Mouse (Mus musculus) MEL (cell line): ENCODE results near the gene Npw. TPM values are rescaled to one million over a fixed set of nuclear protein-coding genes. Genes with fewer than 3 reads are reported as not detected.

Source experiments
- DNase-seq: peaks from one replicate; pipeline ENCODE4 v3.0.0; 2011; ENCODE audit warnings: low read depth, low spot score
- H3K27ac ChIP-seq: 2 replicates; pipeline ENCODE4 v1.5.1; 2012; ENCODE audit warnings: low read depth, mild to moderate bottlenecking, control low read depth, low read length, moderate library complexity; ENCODE audit not compliant: control insufficient read depth
- H3K27me3 ChIP-seq, 2 experiments: fragments of 150-350 bp in 1 of 2; sonication (generic) in 1 of 2; 2 replicates each; pipeline ENCODE4 v1.6.1; 2012; ENCODE audit warnings: low read length in 2 of 2, mild to moderate bottlenecking in 2 of 2, improper control_type of control experiment in 1 of 2, moderate library complexity in 1 of 2; ENCODE audit not compliant: insufficient read depth in 2 of 2, control insufficient read depth in 1 of 2
- H3K36me3 ChIP-seq, 2 experiments: 2 replicates each; pipeline ENCODE4 v1.6.1; 2012 to 2014; ENCODE audit warnings: low read length in 2 of 2, improper control_type of control experiment in 1 of 2, inconsistent platforms in 1 of 2, mild to moderate bottlenecking in 1 of 2; ENCODE audit not compliant: insufficient read depth in 2 of 2, control insufficient read depth in 1 of 2
- H3K4me1 ChIP-seq, 2 experiments: fragments of 150-350 bp in 1 of 2; sonication (generic) in 1 of 2; 2 replicates each; pipeline ENCODE4 v1.6.1; 2012; ENCODE audit warnings: low read length in 2 of 2, improper control_type of control experiment in 1 of 2, mild to moderate bottlenecking in 1 of 2; ENCODE audit not compliant: insufficient read depth in 2 of 2, control insufficient read depth in 1 of 2
- H3K4me3 ChIP-seq, 2 experiments: fragments of 150-350 bp in 1 of 2; sonication (generic) in 1 of 2; 2 replicates each; pipeline ENCODE4 v1.5.1; 2012; ENCODE audit warnings: low read depth in 2 of 2, low read length in 2 of 2, mild to moderate bottlenecking in 2 of 2, moderate library complexity in 2 of 2, control low read depth in 1 of 2, improper control_type of control experiment in 1 of 2; ENCODE audit not compliant: control insufficient read depth in 1 of 2, insufficient read depth in 1 of 2
- H3K79me2 ChIP-seq: 2 replicates; pipeline ENCODE4 v1.6.1; 2012; ENCODE audit warnings: mild to moderate bottlenecking, low read length, moderate library complexity; ENCODE audit not compliant: control insufficient read depth, poor library complexity, insufficient read depth
- H3K9ac ChIP-seq: 2 replicates; pipeline ENCODE4 v1.6.1; 2012; ENCODE audit warnings: low read depth, mild to moderate bottlenecking, control low read depth, low read length, moderate library complexity; ENCODE audit not compliant: control insufficient read depth, poor library complexity, severe bottlenecking
- H3K9me3 ChIP-seq: fragments of 150-350 bp; sonication (generic); replicated peaks from 2 replicates; pipeline ENCODE4 v1.6.1; 2012; ENCODE audit warnings: mild to moderate bottlenecking, low read length, improper control_type of control experiment, moderate library complexity; ENCODE audit not compliant: insufficient read depth
- BHLHE40 ChIP-seq: IDR thresholded peaks from 2 replicates; pipeline ENCODE4 v1.6.1; 2012; ENCODE audit warnings: low read depth, mild to moderate bottlenecking, inconsistent platforms, low read length, improper control_type of control experiment, borderline replicate concordance
- CHD2 ChIP-seq: IDR thresholded peaks from 2 replicates; pipeline ENCODE4 v1.6.1; 2011; ENCODE audit warnings: low read length, improper control_type of control experiment
- CTCF ChIP-seq, 3 experiments: IDR thresholded peaks in 2 of 3; conservative IDR thresholded peaks in 1 of 3; 2 replicates each; pipeline ENCODE4 v1.5.1; 2011 to 2012; ENCODE audit warnings: low read length in 3 of 3, low read depth in 2 of 3, mild to moderate bottlenecking in 2 of 3, improper control_type of control experiment in 1 of 3, inconsistent platforms in 1 of 3, mixed read lengths in 1 of 3, moderate library complexity in 1 of 3; ENCODE audit not compliant: control insufficient read depth in 1 of 3, insufficient read depth in 1 of 3, poor library complexity in 1 of 3, severe bottlenecking in 1 of 3
- HCFC1 ChIP-seq: IDR thresholded peaks from 2 replicates; pipeline ENCODE4 v1.6.1; 2012; ENCODE audit warnings: low read depth, mild to moderate bottlenecking, inconsistent platforms, low read length, improper control_type of control experiment, moderate library complexity
- JUND ChIP-seq: IDR thresholded peaks from 2 replicates; pipeline ENCODE4 v1.6.1; 2011; ENCODE audit warnings: low read depth, mild to moderate bottlenecking, improper control_type of control experiment, low read length
- MAFK ChIP-seq: IDR thresholded peaks from 2 replicates; pipeline ENCODE4 v1.6.1; 2011; ENCODE audit warnings: low read depth, mild to moderate bottlenecking, low read length, improper control_type of control experiment, borderline replicate concordance
- MAX ChIP-seq: IDR thresholded peaks from 2 replicates; pipeline ENCODE4 v1.6.1; 2011; ENCODE audit warnings: low read length, improper control_type of control experiment
- MEF2A ChIP-seq: IDR thresholded peaks from 2 replicates; pipeline ENCODE4 v1.6.1; 2014; ENCODE audit warnings: low read depth, mild to moderate bottlenecking, inconsistent platforms, low read length, improper control_type of control experiment; ENCODE audit not compliant: poor library complexity, insufficient replicate concordance, severe bottlenecking; ENCODE audit errors: extremely low read depth
- MXI1 ChIP-seq: IDR thresholded peaks from 2 replicates; pipeline ENCODE4 v1.6.1; 2011; ENCODE audit warnings: mild to moderate bottlenecking, low read depth, low read length, improper control_type of control experiment
- MYB ChIP-seq: IDR thresholded peaks from 2 replicates; pipeline ENCODE4 v1.6.1; 2011; ENCODE audit warnings: mild to moderate bottlenecking, low read depth, low read length, improper control_type of control experiment
- MYC ChIP-seq: IDR thresholded peaks from 2 replicates; pipeline ENCODE4 v1.6.1; 2011; ENCODE audit warnings: low read depth, mild to moderate bottlenecking, low read length, improper control_type of control experiment, moderate library complexity
- NRF1 ChIP-seq: IDR thresholded peaks from 2 replicates; pipeline ENCODE4 v1.6.1; 2014; ENCODE audit warnings: low read depth, mild to moderate bottlenecking, inconsistent platforms, low read length, improper control_type of control experiment, moderate library complexity; ENCODE audit not compliant: poor library complexity, insufficient read depth, severe bottlenecking
- POLR2A ChIP-seq, 2 experiments: IDR thresholded peaks; 2 replicates each; pipeline ENCODE4 v1.6.1; 2011 to 2012; ENCODE audit warnings: low read length in 2 of 2, mild to moderate bottlenecking in 2 of 2, control low read depth in 1 of 2, improper control_type of control experiment in 1 of 2, low read depth in 1 of 2, moderate library complexity in 1 of 2; ENCODE audit not compliant: control insufficient read depth in 1 of 2, insufficient read depth in 1 of 2, poor library complexity in 1 of 2
- POLR2AphosphoS2 ChIP-seq: IDR thresholded peaks from 2 replicates; pipeline ENCODE4 v1.6.1; 2011; ENCODE audit warnings: low read length, improper control_type of control experiment
- RAD21 ChIP-seq: IDR thresholded peaks from 2 replicates; pipeline ENCODE4 v1.6.1; 2011; ENCODE audit warnings: mild to moderate bottlenecking, low read depth, low read length, improper control_type of control experiment
- SIN3A ChIP-seq: IDR thresholded peaks from 2 replicates; pipeline ENCODE4 v1.6.1; 2012; ENCODE audit warnings: low read length, improper control_type of control experiment, inconsistent platforms
- SMC3 ChIP-seq: IDR thresholded peaks from 2 replicates; pipeline ENCODE4 v1.6.1; 2011; ENCODE audit warnings: low read depth, low read length, improper control_type of control experiment
- TCF12 ChIP-seq: IDR thresholded peaks from 2 replicates; pipeline ENCODE4 v1.6.1; 2014; ENCODE audit warnings: low read depth, mild to moderate bottlenecking, inconsistent platforms, low read length, improper control_type of control experiment, moderate library complexity
- USF2 ChIP-seq, 2 experiments: IDR thresholded peaks; 2 replicates each; pipeline ENCODE4 v1.6.1; 2011 to 2012; ENCODE audit warnings: improper control_type of control experiment in 2 of 2, low read length in 2 of 2, borderline replicate concordance in 1 of 2, inconsistent platforms in 1 of 2, low read depth in 1 of 2, mild to moderate bottlenecking in 1 of 2; ENCODE audit not compliant: insufficient read depth in 1 of 2
- ZC3H11A ChIP-seq: IDR thresholded peaks from 2 replicates; pipeline ENCODE4 v1.6.1; 2012; ENCODE audit warnings: low read depth, mild to moderate bottlenecking, inconsistent platforms, low read length, improper control_type of control experiment
- ZKSCAN1 ChIP-seq: IDR thresholded peaks from 2 replicates; pipeline ENCODE4 v1.6.1; 2012; ENCODE audit warnings: low read depth, mild to moderate bottlenecking, inconsistent platforms, low read length, improper control_type of control experiment, moderate library complexity
- ZMIZ1 ChIP-seq: IDR thresholded peaks from 2 replicates; pipeline ENCODE4 v1.6.1; 2012; ENCODE audit warnings: low read depth, mild to moderate bottlenecking, inconsistent platforms, low read length, improper control_type of control experiment, moderate library complexity
- ZNF384 ChIP-seq: IDR thresholded peaks from 2 replicates; pipeline ENCODE4 v1.6.1; 2012; ENCODE audit warnings: low read depth, mild to moderate bottlenecking, inconsistent platforms, low read length, improper control_type of control experiment
- polyA plus RNA-seq, 2 experiments: library from polyadenylated mRNA; stranded (reverse) in 1 of 2; unstranded in 1 of 2; fragments of >175 nt in 1 of 2; fragments of >200 nt in 1 of 2; gene quantifications; 2 replicates each; pipeline versions ENCODE4 v1.2.1 to v1.2.4; 2012; ENCODE audit warnings: low replicate concordance in 2 of 2, low read depth in 1 of 2; ENCODE audit not compliant: insufficient read length in 2 of 2, insufficient read depth in 1 of 2, missing spikeins in 1 of 2
- total RNA-seq: library from RNA; depleted of rRNA; stranded (reverse); fragments of 300-350 nt; gene quantifications from 2 replicates; pipeline ENCODE4 v1.2.3, GENCODE M21; 2012

The Npw gene
- total and polyA plus RNA-seq, 3 experiments: not detected

DNA sequence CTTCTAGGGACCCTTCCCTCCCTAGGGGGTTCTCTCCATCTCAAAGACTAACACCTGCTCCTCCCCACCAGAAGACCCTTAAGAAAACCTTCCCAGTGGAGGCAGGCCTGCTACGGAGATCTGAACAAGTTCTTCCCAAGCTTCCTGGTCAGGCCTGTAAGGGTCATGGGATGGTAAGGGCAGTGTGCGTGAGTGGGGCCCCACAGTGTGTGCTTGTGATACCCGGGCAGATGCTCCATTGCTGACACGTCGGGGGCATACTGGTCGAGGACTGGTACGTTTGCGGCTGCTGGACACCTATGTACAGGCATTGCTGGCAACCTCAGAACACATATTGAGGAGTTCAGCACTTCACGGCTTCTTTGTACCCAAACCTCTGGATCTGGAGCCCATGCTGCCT is 40.5 kb upstream of the Npw start:
- no peaks in the 10 kb centered on the region for H3K9me3 ChIP-seq
- no peak for TF ChIP-seq JUND
- peak in 1 of 2 experiments; percentile 18; a peak in 1 of 4 replicates for TF ChIP-seq POLR2A (IDR thresholded peaks at IDR 0.05; ENCODE audit: control insufficient read depth in 1 of 2, insufficient read depth in 1 of 2, low read depth in 1 of 2, low read length in 2 of 2, poor library complexity in 1 of 2)
- H3K36me3 ChIP-seq: peaks cover 0 to 2% of the 10 kb centered on the region in 2 experiments; a peak in 2 of 4 replicates
- no peak overlapping the region for H3K9ac ChIP-seq
- no peak overlapping the region for H3K27ac ChIP-seq
- peaks cover 2 to 6% of the 10 kb centered on the region in 2 experiments; a peak in 1 of 4 replicates for H3K4me1 ChIP-seq
- H3K4me3 ChIP-seq: no peak overlapping the region
- peaks cover 8% of the 10 kb centered on the region for H3K79me2 ChIP-seq
- no peak for DNase-seq
- no peaks in the 10 kb centered on the region for H3K27me3 ChIP-seq

GRCm38 (mm10) chr17:24697985-24698384 is 39.7 kb upstream of the Npw start:
- Histone ChIP-seq H3K4me3 (no peak overlapping the region), H3K27ac (no peak overlapping the region), H3K27me3 (no peaks in the 10 kb centered on the region), H3K4me1 (peaks cover 2 to 10% of the 10 kb centered on the region in 2 experiments; a peak in 1 of 4 replicates), H3K9ac (no peak overlapping the region), H3K36me3 (peaks cover 0 to 2% of the 10 kb centered on the region in 2 experiments; a peak in 2 of 4 replicates), H3K9me3 (no peaks in the 10 kb centered on the region), H3K79me2 (peaks cover 8% of the 10 kb centered on the region)
- DNase-seq: no peak
- TF ChIP-seq MAX: no peak
- TF ChIP-seq NRF1: no peak
- no peak for TF ChIP-seq ZMIZ1
- no peak for TF ChIP-seq CHD2
- TF ChIP-seq MAFK: no peak
- no peak for TF ChIP-seq RAD21
- TF ChIP-seq SMC3: no peak
- TF ChIP-seq USF2 (IDR thresholded peaks at IDR 0.05; ENCODE audit: borderline replicate concordance in 1 of 2, insufficient read depth in 1 of 2, low read depth in 1 of 2, low read length in 2 of 2): no peak
- no peak for TF ChIP-seq SIN3A
- TF ChIP-seq MYB: no peak
- TF ChIP-seq ZC3H11A: no peak

DNA sequence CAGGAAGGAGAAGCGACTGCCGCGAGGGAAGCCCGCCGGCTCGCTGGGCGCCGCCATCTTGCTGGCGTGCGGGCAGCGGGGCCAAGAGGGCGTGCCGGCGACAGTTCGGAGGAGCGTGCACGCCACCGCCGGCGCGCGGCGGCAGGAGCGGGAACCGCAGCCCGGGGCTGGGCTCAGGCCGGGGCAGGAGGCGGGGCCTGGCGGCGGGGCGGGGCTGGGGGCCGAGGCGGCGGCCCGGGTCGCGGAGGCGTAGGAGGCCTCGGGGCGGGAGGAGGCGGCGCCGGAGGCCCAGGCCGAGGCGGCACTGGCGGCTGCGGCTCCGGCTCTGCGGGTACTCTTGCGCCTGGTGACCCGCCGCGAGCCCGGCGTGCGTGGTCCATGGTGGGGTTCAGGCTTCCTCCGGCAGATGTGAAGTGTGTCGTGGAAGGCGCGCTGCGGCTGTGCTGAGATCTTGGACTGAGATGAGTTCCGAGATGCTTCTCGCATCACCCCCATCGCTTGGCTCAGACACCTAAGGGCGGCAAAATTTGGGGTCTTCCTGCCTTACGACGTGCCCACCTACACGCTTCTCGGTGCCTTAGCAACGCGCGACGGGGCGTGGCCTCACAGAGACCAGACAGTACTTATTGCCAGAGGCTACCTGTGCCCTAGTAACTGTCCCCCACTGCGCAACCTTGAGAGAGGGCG is 37.9 kb upstream of the Npw start, which contains the start of the genes Gfer and Noxo1:
Gene Gfer, minus strand, starts transcription at position 146 of the 687 bp plus-strand sequence.
Gene Noxo1, plus strand, starts transcription at position 224 of the 687 bp plus-strand sequence.
- peak; percentile 88 for DNase-seq
- H3K4me3 ChIP-seq: peak within 1 kb of the TSS; percentile 78 to 99
- peaks cover 0 to 2% of the 10 kb centered on the region in 2 experiments; a peak in 1 of 4 replicates for H3K36me3 ChIP-seq
- peaks cover 8% of the 10 kb centered on the region for H3K79me2 ChIP-seq
- no peaks in the 10 kb centered on the region for H3K27me3 ChIP-seq
- H3K27ac ChIP-seq: peak within 1 kb of the TSS; percentile 75
- peaks cover 2 to 10% of the 10 kb centered on the region in 2 experiments; a peak in 1 of 4 replicates for H3K4me1 ChIP-seq
- H3K9ac ChIP-seq: peak within 1 kb of the TSS; percentile 85
- no peaks in the 10 kb centered on the region for H3K9me3 ChIP-seq
- TF ChIP-seq POLR2AphosphoS2 (peak; percentile 44; the same call in 1 of the 2 replicates), MYB (no peak), MEF2A (no peak), BHLHE40 (no peak), CTCF (IDR thresholded peaks at IDR 0.05 in 2 of 3, conservative IDR thresholded peaks at IDR 0.05 in 1 of 3; ENCODE audit: control insufficient read depth in 1 of 3, insufficient read depth in 1 of 3, low read depth in 2 of 3, low read length in 3 of 3, poor library complexity in 1 of 3, severe bottlenecking in 1 of 3) (0 out of 6 replicates have a peak, but pooled peaks of 1 of the 3 experiments have one; percentile 0), MXI1 (peak; percentile 94), TCF12 (peak; percentile 49), ZNF384 (no peak), ZKSCAN1 (no peak), NRF1 (no peak; the same call in 1 of the 2 replicates), MYC (0 out of 2 replicates have a peak, but pooled peaks have one; percentile 10), SMC3 (no peak), SIN3A (peak; percentile 63), ZMIZ1 (peak; percentile 43; the same call in 1 of the 2 replicates), RAD21 (no peak), HCFC1 (peak; percentile 53)
